Mouse (Mus musculus) lung, adult 2 months (tissue): ENCODE results near the gene Acly. TPM values are rescaled to one million over a fixed set of nuclear protein-coding genes. Genes with fewer than 3 reads are reported as not detected.

Experiments used
- DNase-seq: peaks from one replicate; pipeline ENCODE4 v3.0.0; 2022
- H3K4me1 ChIP-seq: fragments of 200-500 bp; 2 replicates; pipeline ENCODE4 v1.6.1; 2011; ENCODE audit warnings: low read length; ENCODE audit not compliant: control insufficient read depth, insufficient read depth
- H3K4me3 ChIP-seq: fragments of 200-500 bp; replicated peaks from 2 replicates; pipeline ENCODE3; 2011; ENCODE audit warnings: low read depth, mild to moderate bottlenecking, control low read depth, low read length; ENCODE audit errors: extremely low read depth
- CTCF ChIP-seq: fragments of 200-500 bp; IDR thresholded peaks from 2 replicates; pipeline ENCODE4 v1.5.1; 2011; ENCODE audit warnings: mild to moderate bottlenecking, low read length, control low read depth; ENCODE audit not compliant: insufficient read depth
- POLR2A ChIP-seq: fragments of 200-500 bp; IDR thresholded peaks from 2 replicates; pipeline ENCODE4 v1.6.1; 2011; ENCODE audit warnings: low read depth, mild to moderate bottlenecking, control low read depth, low read length, borderline replicate concordance; ENCODE audit errors: extremely low read depth
- WGBS: fragments of 180-500 bp; shearing (Covaris S2); methylation state at CpG from one replicate; pipeline ENCODE4 v1.1.7; 2018; 5-methylcytosine and 5-hydroxymethylcytosine counted together
- polyA plus RNA-seq: library from polyadenylated mRNA; depleted of rRNA; stranded (reverse); fragments of >200 nt; gene quantifications from 2 replicates; pipeline ENCODE4 v1.2.3, GENCODE M21; 2012; rRNA removed

The Acly gene
- polyA plus RNA-seq = 166 and 217 TPM in 2 replicates

DNA sequence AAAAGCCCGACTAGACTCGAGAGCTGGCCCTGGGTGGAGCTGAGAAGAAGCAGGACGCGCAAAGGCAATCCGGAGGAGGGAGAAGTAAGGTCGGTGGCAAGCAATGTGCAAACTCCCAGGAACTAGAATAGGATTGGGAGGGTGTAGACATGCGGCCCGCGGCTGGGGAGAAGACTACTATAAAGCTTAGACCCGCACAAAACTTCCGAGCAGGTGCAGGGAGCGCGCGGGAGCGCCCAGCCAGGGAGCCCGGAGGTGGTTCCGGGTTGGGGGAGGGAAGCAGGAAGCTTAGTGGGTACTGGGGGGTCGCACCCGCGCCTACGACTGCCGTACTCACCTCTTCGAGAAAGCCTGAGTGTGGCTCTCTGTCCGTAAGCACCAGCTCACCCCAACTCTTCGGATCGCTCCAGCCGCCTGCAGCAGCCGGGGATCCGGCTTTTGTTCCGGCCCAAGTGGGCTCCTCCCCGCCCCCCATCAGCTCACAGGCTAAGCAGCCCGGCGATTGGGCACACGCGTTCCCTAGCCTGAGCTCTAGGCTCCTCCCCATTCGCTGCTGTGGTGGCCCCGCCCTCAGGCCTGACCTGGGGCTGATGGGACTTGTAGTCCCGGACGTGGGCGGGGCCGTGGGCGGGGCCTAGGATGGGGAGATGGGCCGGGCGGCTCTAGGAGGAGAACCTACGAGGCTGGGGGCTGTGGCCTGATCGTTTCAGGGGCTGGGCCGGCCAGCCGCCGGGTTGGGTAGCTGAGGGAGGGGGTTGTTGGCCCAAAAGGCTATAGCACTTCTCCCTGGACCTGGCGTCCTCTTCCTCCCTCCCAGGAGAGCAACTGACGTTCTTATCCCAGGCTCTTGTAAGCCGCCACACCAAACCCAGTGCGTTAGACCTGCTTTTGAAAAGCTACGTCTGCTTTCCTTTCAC is at the start of gene Acly:
Acly (minus strand) TSS at position 543 of the 917 bp plus-strand sequence.
- TF ChIP-seq CTCF (no peak), POLR2A (peak; percentile 96)
- peak; percentile 95 for DNase-seq
- Histone ChIP-seq H3K4me1 (peaks cover 7% of the 10 kb centered on the region), H3K4me3 (peak within 1 kb of the TSS; percentile 90)
- under 1% methylated on average over 50 of the region's 54 CpGs for WGBS

DNA sequence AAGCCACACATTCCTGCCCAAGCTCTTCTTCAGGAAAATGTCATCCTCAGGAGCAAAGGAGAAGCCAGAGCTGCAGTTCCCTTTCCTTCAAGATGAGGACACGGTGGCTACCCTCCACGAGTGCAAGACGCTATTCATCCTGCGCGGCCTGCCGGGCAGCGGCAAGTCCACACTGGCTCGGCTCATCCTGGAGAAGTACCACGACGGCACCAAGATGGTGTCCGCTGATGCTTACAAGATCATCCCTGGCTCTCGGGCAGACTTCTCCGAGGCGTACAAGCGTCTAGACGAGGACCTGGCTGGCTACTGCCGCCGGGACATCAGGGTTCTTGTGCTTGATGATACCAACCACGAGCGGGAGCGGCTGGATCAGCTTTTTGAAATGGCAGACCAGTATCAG is 48.5 kb upstream of the Acly start:
- peaks cover 5% of the 10 kb centered on the region; the same call in 1 of the 2 replicates for H3K4me1 ChIP-seq
- 75% methylated on average over 21 of the region's 21 CpGs for WGBS
- TF ChIP-seq POLR2A (no peak), CTCF (no peak)
- DNase-seq = no peak
- no peak overlapping the region for H3K4me3 ChIP-seq

DNA sequence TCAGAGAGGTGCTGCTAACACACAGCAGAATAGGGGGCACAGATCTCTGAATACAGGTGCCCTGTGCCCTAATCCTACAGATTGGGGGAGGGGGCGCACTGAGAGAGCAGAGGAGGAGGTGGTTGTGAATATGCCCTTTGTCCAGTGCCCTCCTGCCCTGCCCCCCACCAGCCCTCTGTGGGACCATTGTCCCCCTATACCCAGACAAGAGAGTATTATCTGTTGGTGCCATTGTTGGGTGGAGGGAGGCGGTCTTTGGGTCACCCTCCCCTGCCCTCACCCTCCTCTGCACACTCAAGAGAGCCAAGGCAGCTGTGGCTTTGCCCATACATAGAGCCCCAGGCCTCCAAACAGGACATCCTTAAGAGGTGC is 47.7 kb upstream of the Acly start:
- DNase-seq = no peak
- Histone ChIP-seq H3K4me1 (peaks cover 7% of the 10 kb centered on the region; the same call in 1 of the 2 replicates), H3K4me3 (peak overlapping the region; percentile 87)
- TF ChIP-seq CTCF = no peak
- no peak for TF ChIP-seq POLR2A
- WGBS = 30% methylated on average over 2 of the region's 2 CpGs

DNA sequence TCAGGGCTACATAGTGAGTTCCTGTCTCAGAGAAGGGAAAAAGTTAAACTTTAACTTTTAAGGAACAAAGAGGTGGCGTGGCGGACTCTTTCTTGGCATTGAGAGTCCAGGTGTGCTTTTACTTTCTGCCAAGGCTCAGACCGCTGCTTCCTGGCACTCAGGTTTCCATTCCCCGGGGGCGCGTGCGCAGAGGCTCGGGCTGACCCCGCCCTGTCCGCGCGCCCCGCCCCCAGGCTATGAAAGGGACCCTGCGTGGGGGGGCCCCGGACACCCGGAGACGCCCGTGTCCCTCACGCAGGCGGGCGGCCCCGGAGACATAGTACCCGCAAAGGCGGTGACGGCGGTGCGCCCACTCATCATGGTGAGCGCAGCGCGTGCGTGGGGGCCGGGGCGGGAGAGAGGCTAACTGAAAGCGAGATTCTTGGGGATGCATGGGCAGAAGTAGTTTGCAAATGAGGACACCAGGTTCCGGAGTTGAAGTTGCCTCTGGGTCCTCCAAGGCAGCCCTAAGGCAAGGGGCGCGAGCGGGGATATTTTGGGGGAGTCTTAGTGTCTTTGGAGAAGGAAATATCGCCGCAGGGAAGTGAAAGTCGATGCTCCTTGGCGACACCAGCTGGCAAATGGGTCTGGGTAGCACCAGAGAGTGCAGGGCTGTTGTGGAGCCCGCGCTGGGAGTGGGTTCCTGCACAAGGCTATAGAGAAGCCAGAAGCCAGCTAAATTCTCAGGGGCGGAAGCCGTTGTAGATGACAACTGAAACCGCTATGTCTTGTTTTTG is 47.1 kb upstream of the Acly start, which contains the start of gene Cnp:
Cnp (plus strand) TSS at position 197 of the 776 bp plus-strand sequence.
- TF ChIP-seq POLR2A (peak; percentile 63; the same call in 1 of the 2 replicates), CTCF (no peak)
- Histone ChIP-seq H3K4me3 (peak within 1 kb of the TSS; percentile 87), H3K4me1 (peaks cover 7% of the 10 kb centered on the region; the same call in 1 of the 2 replicates)
- peak; percentile 74 for DNase-seq
- WGBS = under 1% methylated on average over 47 of the region's 47 CpGs

DNA sequence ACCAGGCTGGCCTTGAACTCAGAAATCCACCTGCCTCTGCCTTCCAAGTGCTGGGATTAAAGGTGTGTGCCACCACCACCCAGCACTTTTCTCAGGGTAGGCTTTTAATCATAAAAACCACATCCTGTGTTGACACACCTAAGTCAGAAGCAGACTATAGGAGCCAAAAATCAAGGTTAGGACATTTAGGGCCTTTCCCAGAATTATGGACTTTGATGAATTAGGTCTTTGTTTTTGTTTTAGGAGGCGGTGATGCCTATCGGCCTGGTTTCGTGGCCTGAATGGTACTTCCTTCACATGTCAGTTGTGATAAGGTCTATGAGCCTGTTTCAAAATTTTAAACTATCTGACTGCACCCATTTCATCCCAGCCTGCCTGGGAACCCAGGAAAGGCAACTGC is 46.4 kb upstream of the Acly start:
- Histone ChIP-seq H3K4me3 (no peak overlapping the region), H3K4me1 (peaks cover 7% of the 10 kb centered on the region; the same call in 1 of the 2 replicates)
- TF ChIP-seq POLR2A = no peak
- TF ChIP-seq CTCF = no peak
- DNase-seq = no peak
- 54% methylated on average over 3 of the region's 3 CpGs for WGBS

DNA sequence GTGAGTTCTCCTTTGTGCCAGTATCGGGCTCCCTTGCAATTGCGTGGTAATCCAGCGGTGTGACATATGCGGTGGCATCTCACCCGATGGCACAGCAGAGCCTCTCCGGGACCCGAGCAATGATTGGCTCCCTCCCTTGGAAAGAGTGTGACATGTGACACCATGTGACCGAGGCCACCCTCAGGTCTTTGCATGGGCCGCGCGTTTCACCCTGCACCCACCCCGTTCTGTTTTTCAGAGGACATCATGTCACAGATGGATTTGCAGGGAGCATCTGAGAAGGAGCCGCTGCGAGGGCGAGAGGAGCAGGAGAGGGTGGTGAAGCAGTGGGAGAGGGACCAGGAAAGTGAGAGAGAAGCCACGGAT is 43.4 kb upstream of the Acly start:
- Histone ChIP-seq H3K4me3 (no peak overlapping the region), H3K4me1 (peaks cover 5% of the 10 kb centered on the region; the same call in 1 of the 2 replicates)
- 7% methylated on average over 16 of the region's 16 CpGs for WGBS
- no peak for DNase-seq
- no peak for TF ChIP-seq POLR2A

DNA sequence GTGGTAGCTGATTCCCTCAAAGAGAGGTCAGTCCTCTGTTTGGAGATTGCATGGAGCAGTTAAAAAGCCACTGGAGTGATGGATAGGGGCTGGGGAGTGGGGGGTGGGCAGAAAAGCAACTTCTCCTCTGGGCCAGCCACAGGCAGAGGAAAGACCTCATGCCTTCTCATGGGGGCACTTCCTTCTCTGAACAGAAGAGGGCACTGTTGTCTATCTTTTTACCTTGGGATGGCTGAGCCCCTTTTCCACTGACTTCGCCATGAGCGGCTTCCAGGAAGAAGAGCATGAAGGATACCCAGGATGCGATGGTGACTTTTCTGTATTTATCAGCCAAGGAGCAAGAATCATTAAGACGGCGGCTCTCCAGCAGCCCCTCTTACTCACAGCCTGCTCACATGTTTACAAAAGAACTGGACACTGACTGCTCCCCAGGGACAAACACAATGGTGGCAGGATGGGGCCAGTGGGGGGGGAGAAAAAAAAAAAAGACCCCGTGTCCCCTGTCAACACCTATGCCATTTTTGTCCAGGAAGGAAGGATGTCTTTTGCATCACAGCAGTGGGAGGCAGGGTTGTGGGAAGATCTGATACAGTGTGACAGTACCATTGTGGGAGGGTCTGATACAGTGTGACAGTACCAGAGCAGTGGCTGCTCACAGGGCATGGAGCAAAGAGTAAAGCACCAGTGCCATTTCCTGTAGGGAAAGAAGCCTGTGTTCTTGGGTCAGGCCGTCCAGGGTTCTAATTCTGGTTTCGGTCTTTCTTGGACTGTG is 42.8 kb upstream of the Acly start:
- DNase-seq = peak; percentile 60
- Histone ChIP-seq H3K4me3 (peak overlapping the region; percentile 10), H3K4me1 (peaks cover 4% of the 10 kb centered on the region; the same call in 1 of the 2 replicates)
- WGBS = 11% methylated on average over 8 of the region's 8 CpGs
- TF ChIP-seq CTCF (peak; percentile 77), POLR2A (no peak)

DNA sequence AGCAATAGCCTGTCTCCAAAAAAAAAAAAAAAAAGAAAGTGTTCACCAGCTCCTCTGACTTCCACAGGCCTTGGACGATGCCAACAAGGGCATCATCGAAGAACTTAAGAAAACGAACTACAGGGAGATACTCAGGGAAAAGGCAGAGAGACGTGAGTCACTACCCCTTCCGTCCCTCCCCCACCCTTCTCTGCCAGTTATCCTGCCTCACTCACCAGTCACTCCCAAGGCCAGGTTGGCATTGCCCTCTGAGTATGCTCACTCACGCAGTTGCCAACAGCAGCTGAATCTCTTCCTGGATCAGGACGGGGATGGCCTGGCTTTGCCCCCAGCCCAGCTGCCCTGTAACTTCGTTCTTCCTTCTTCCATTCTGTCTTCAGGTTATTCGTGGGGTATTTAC is 42.0 kb upstream of the Acly start:
- peaks cover 2% of the 10 kb centered on the region; the same call in 1 of the 2 replicates for H3K4me1 ChIP-seq
- 57% methylated on average over 9 of the region's 9 CpGs for WGBS
- DNase-seq = no peak
- no peak overlapping the region for H3K4me3 ChIP-seq
- TF ChIP-seq POLR2A = no peak
- TF ChIP-seq CTCF = no peak

DNA sequence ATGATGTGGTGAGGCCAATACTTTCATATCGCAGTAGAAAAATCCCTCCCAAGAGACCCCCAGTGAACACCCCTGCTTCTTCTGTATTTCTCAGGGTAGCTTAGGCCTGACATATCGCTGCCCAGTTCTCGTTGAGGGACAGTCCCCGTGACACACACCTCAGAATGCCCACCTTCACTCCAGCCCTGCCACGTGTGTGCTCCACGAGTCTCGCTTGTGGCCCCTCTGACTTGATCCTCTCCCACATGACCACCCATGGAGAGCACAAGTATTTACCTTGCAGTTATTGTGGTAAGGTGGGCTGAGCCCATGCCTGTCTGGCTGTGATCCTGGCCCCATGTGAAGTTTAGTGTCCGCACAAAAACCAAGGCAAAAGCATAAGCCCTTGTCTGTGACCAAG is 40.9 kb upstream of the Acly start:
- Histone ChIP-seq H3K4me3 (no peak overlapping the region), H3K4me1 (0 out of 2 replicates have a peak, but pooled peaks cover 2% of the 10 kb centered on the region)
- no peak for DNase-seq
- WGBS = 83% methylated on average over 8 of the region's 8 CpGs
- no peak for TF ChIP-seq POLR2A
- TF ChIP-seq CTCF = no peak
